16 mouse cellular contexts compared by ENCODE assay signal in genomic region chr4:95208827-95209226, GRCm38 (mm10).
DNase-seq lines count a peak whose midpoint lies in the region; ATAC-seq and TF ChIP-seq lines count a peak whose summit lies in the region.
"Had no signal": no experiment of that assay in that cellular context is flagged by ENCODE, and none has a peak within 500 bp of the region (broad histone marks: within the 10 kb centered on the region; RNA-seq: fewer than 3 reads in every experiment).

No protein-coding gene starts in this region.

- H3K4me1 ChIP-seq in intestine, embryonic 14.5 days (replicated peaks; ENCODE audit: control insufficient read depth, insufficient read depth, low read length) = no peaks in the 10 kb centered on the region
- 0 out of 2 replicates have a peak, but pooled peaks cover 6% of the 10 kb centered on the region for H3K4me1 ChIP-seq in intestine, postnatal 0 days (replicated peaks; ENCODE audit: control insufficient read depth, insufficient read depth, low read length)
- H3K4me1 ChIP-seq in limb, embryonic 10.5 days = 0 out of 2 replicates have a peak, but pooled peaks cover 5% of the 10 kb centered on the region
- no peaks in the 10 kb centered on the region for H3K4me1 ChIP-seq in hindbrain, embryonic 14.5 days (replicated peaks; ENCODE audit: control insufficient read depth, insufficient read depth, low read length)
- H3K4me1 ChIP-seq: midbrain, embryonic 13.5 days had no signal

- peak; percentile 46 for DNase-seq in intestine, embryonic 14.5 days (ENCODE audit: low spot score)
- peak; percentile 81 for DNase-seq in adrenal gland, adult 2 months
- peak; percentile 67 for DNase-seq in adrenal gland, postnatal 10 days
- DNase-seq in limb, embryonic 10.5 days (ENCODE audit: low spot score) = peak; percentile 20
- no peak for DNase-seq in urinary bladder, adult 2 months (ENCODE audit: low spot score)
- no peak for DNase-seq in hindbrain, embryonic 14.5 days (ENCODE audit: low spot score)
- DNase-seq: cerebellum, adult 2 months; heart, postnatal 4 days; kidney, postnatal 10 days; liver; right cerebral cortex, postnatal 4 days had no signal

- H3K9ac ChIP-seq in intestine, embryonic 14.5 days (ENCODE audit: low read length) = no peak overlapping the region
- H3K9ac ChIP-seq in intestine, postnatal 0 days (ENCODE audit: low read depth, low read length) = no peak overlapping the region
- no peak overlapping the region for H3K9ac ChIP-seq in hindbrain, embryonic 14.5 days
- H3K9ac ChIP-seq: lung, embryonic 15.5 days; midbrain, embryonic 13.5 days had no signal

- WGBS in intestine, embryonic 14.5 days = 69% methylated on average over 7 of the region's 7 CpGs
- 65% methylated on average over 7 of the region's 7 CpGs for WGBS in intestine, postnatal 0 days
- 83% methylated on average over 7 of the region's 7 CpGs for WGBS in limb, embryonic 10.5 days
- WGBS in hindbrain, embryonic 14.5 days = 84% methylated on average over 7 of the region's 7 CpGs

- H3K4me2 ChIP-seq in intestine, embryonic 14.5 days (ENCODE audit: low read length) = no peak overlapping the region
- no peak overlapping the region for H3K4me2 ChIP-seq in intestine, postnatal 0 days (replicated peaks; ENCODE audit: low read depth)
- no peak overlapping the region for H3K4me2 ChIP-seq in hindbrain, embryonic 14.5 days (replicated peaks)
- H3K4me2 ChIP-seq: lung, embryonic 15.5 days; midbrain, embryonic 13.5 days had no signal

- TF ChIP-seq CTCF in intestine, postnatal 0 days (IDR thresholded peaks at IDR 0.05; ENCODE audit: low read depth) = no peak

- H3K27me3 ChIP-seq in intestine, embryonic 14.5 days (replicated peaks; ENCODE audit: control insufficient read depth, insufficient read depth, low read length) = no peaks in the 10 kb centered on the region
- H3K27me3 ChIP-seq in intestine, postnatal 0 days (replicated peaks; ENCODE audit: control insufficient read depth, insufficient read depth, low read length) = no peaks in the 10 kb centered on the region
- no peaks in the 10 kb centered on the region for H3K27me3 ChIP-seq in limb, embryonic 10.5 days (ENCODE audit: low read depth, poor library complexity, severe bottlenecking)
- no peaks in the 10 kb centered on the region for H3K27me3 ChIP-seq in hindbrain, embryonic 14.5 days (ENCODE audit: control insufficient read depth, insufficient read depth, low read length)
- H3K27me3 ChIP-seq: lung, embryonic 15.5 days; midbrain, embryonic 13.5 days had no signal

- 0 out of 2 replicates have a peak, but pooled peaks cover 2% of the 10 kb centered on the region for H3K9me3 ChIP-seq in intestine, embryonic 14.5 days (ENCODE audit: control insufficient read depth, low read length)
- no peaks in the 10 kb centered on the region for H3K9me3 ChIP-seq in intestine, postnatal 0 days (ENCODE audit: control insufficient read depth)
- no peaks in the 10 kb centered on the region for H3K9me3 ChIP-seq in limb, embryonic 10.5 days (replicated peaks)
- no peaks in the 10 kb centered on the region for H3K9me3 ChIP-seq in hindbrain, embryonic 14.5 days (ENCODE audit: control insufficient read depth, low read length)
- H3K9me3 ChIP-seq: lung, embryonic 15.5 days; midbrain, embryonic 13.5 days had no signal

- ATAC-seq in intestine, embryonic 14.5 days (replicated peaks; ENCODE audit: low FRiP score, low TSS enrichment, low read depth) = no peak
- ATAC-seq in intestine, postnatal 0 days = no peak
- ATAC-seq in hindbrain, embryonic 14.5 days (ENCODE audit: low FRiP score) = no peak
- ATAC-seq: CD4-positive, CD25-positive, alpha-beta regulatory T cell, adult 4 months; inflammation-experienced regulatory T-cells, adult 6 months; midbrain, embryonic 13.5 days had no signal

- no peak overlapping the region for H3K4me3 ChIP-seq in intestine, embryonic 14.5 days (ENCODE audit: low read depth, low read length)
- no peak overlapping the region for H3K4me3 ChIP-seq in intestine, postnatal 0 days (ENCODE audit: low read depth, low read length)
- H3K4me3 ChIP-seq in limb, embryonic 10.5 days = no peak overlapping the region
- H3K4me3 ChIP-seq in hindbrain, embryonic 14.5 days (replicated peaks; ENCODE audit: low read length) = no peak overlapping the region
- H3K4me3 ChIP-seq: lung, embryonic 15.5 days; midbrain, embryonic 13.5 days had no signal

- H3K36me3 ChIP-seq in intestine, embryonic 14.5 days (ENCODE audit: control insufficient read depth, insufficient read depth, low read length) = no peaks in the 10 kb centered on the region
- no peaks in the 10 kb centered on the region for H3K36me3 ChIP-seq in intestine, postnatal 0 days (ENCODE audit: control insufficient read depth, insufficient read depth)
- H3K36me3 ChIP-seq in limb, embryonic 10.5 days = no peaks in the 10 kb centered on the region
- no peaks in the 10 kb centered on the region for H3K36me3 ChIP-seq in hindbrain, embryonic 14.5 days (replicated peaks; ENCODE audit: control insufficient read depth, insufficient read depth)
- H3K36me3 ChIP-seq: lung, embryonic 15.5 days; midbrain, embryonic 13.5 days had no signal

- no peak overlapping the region for H3K27ac ChIP-seq in intestine, embryonic 14.5 days (ENCODE audit: low read depth)
- H3K27ac ChIP-seq in intestine, postnatal 0 days (ENCODE audit: low read depth, low read length) = no peak overlapping the region
- no peak overlapping the region for H3K27ac ChIP-seq in limb, embryonic 10.5 days
- no peak overlapping the region for H3K27ac ChIP-seq in hindbrain, embryonic 14.5 days
- H3K27ac ChIP-seq: lung, embryonic 15.5 days; midbrain, embryonic 13.5 days had no signal

Comparison
In these comparisons a context has a peak if more than half of its experiments do, and no peak if none do; other contexts are left out.
1. DNase-seq: peak in intestine, embryonic 14.5 days (single experiment), adrenal gland, adult 2 months (single experiment), adrenal gland, postnatal 10 days (single experiment) and limb, embryonic 10.5 days (single experiment); none in urinary bladder, adult 2 months (single experiment) and hindbrain, embryonic 14.5 days (single experiment).